ENCODE assay signal across 10 mouse cellular contexts in the genomic region with DNA sequence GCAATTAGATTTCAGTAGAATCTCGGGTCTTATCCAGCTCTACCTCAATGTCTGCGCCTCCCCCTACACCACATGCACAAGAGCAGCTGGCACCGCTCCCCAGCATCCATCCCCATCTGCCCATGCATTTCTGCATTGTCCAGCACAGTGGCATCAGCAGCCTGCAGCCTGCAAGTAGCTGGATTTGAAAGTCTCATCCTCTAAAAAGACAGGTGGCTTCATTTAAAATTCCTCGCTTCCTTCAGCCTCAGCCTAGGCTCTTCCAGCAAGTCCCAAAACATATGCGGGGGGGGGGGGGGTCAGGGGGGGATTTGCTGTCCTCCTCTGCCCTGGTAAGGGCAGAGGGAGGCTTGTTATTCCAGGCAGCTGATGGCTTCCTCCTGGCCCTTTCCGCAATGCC.
DNase-seq lines count a peak whose midpoint lies in the region; ATAC-seq and TF ChIP-seq lines count a peak whose summit lies in the region.
"Had no signal": no experiment of that assay in that cellular context is flagged by ENCODE, and none has a peak within 500 bp of the region (broad histone marks: within the 10 kb centered on the region; RNA-seq: fewer than 3 reads in every experiment).

No protein-coding gene starts in this region.

- ATAC-seq in stomach, postnatal 0 days (ENCODE audit: low FRiP score, low TSS enrichment), result no peak
- no peak for ATAC-seq in liver, embryonic 12.5 days
- no peak for ATAC-seq in inflammation-experienced regulatory T-cells, adult 6 months

- peak; percentile 18 to 20 for DNase-seq in cerebellum, adult 2 months
- no peak for DNase-seq in cerebellum, adult 11 months
- DNase-seq in right cerebral cortex, adult 18-20 months, result peak; percentile 43
- no peak for DNase-seq in right cerebral cortex, postnatal 25 days
- DNase-seq in left cerebral cortex, postnatal 36 days (ENCODE audit: low spot score in 2 of 2), result peak; percentile 12 to 39
- no peak for DNase-seq in stomach, postnatal 0 days (ENCODE audit: low spot score)
- DNase-seq: gastrocnemius, postnatal 36 days had no signal

- WGBS in cerebellum, adult 2 months, result 39% methylated on average over 6 of the region's 6 CpGs
- WGBS in stomach, postnatal 0 days, result 68% methylated on average over 6 of the region's 6 CpGs
- WGBS in liver, embryonic 12.5 days (ENCODE audit: insufficient replicate concordance), result 50% methylated on average over 6 of the region's 6 CpGs

- intact Hi-C loops in left cerebral cortex, postnatal 36 days (cut with DNase I), result no loop called here

- no peaks in the 10 kb centered on the region for H3K27me3 ChIP-seq in cerebellum, adult 2 months (ENCODE audit: control insufficient read depth, insufficient read depth, low read length)
- H3K27me3 ChIP-seq in stomach, postnatal 0 days (ENCODE audit: control insufficient read depth, insufficient read depth, low read length), result no peaks in the 10 kb centered on the region
- no peaks in the 10 kb centered on the region for H3K27me3 ChIP-seq in liver, embryonic 12.5 days (replicated peaks)
- H3K27me3 ChIP-seq: lung, embryonic 15.5 days had no signal

- no peaks in the 10 kb centered on the region for H3K36me3 ChIP-seq in stomach, postnatal 0 days (ENCODE audit: control insufficient read depth, insufficient read depth, low read length)
- no peaks in the 10 kb centered on the region for H3K36me3 ChIP-seq in liver, embryonic 12.5 days
- H3K36me3 ChIP-seq: lung, embryonic 15.5 days had no signal

- no peaks in the 10 kb centered on the region for H3K9me3 ChIP-seq in stomach, postnatal 0 days (ENCODE audit: control insufficient read depth, low read length)
- no peaks in the 10 kb centered on the region for H3K9me3 ChIP-seq in liver, embryonic 12.5 days (replicated peaks)
- H3K9me3 ChIP-seq: lung, embryonic 15.5 days had no signal

- H3K4me3 ChIP-seq in cerebellum, adult 2 months (replicated peaks; ENCODE audit: insufficient read depth, low read depth, low read length), result no peak overlapping the region
- no peak overlapping the region for H3K4me3 ChIP-seq in stomach, postnatal 0 days (ENCODE audit: low read depth, low read length)
- no peak overlapping the region for H3K4me3 ChIP-seq in liver, embryonic 12.5 days
- H3K4me3 ChIP-seq: lung, embryonic 15.5 days had no signal

- no peak overlapping the region for H3K4me2 ChIP-seq in stomach, postnatal 0 days (replicated peaks; ENCODE audit: low read depth)
- H3K4me2 ChIP-seq in liver, embryonic 12.5 days, result no peak overlapping the region
- H3K4me2 ChIP-seq: lung, embryonic 15.5 days had no signal

- H3K27ac ChIP-seq in cerebellum, adult 2 months (ENCODE audit: insufficient read depth, low read length), result no peak overlapping the region
- H3K27ac ChIP-seq in stomach, postnatal 0 days (replicated peaks), result no peak overlapping the region
- no peak overlapping the region for H3K27ac ChIP-seq in liver, embryonic 12.5 days
- H3K27ac ChIP-seq: lung, embryonic 15.5 days had no signal

- peaks cover 9% of the 10 kb centered on the region for H3K4me1 ChIP-seq in cerebellum, adult 2 months (ENCODE audit: control insufficient read depth, insufficient read depth, low read length)
- H3K4me1 ChIP-seq in stomach, postnatal 0 days (replicated peaks; ENCODE audit: control insufficient read depth, insufficient read depth), result no peaks in the 10 kb centered on the region
- H3K4me1 ChIP-seq in liver, embryonic 12.5 days, result no peaks in the 10 kb centered on the region
- H3K4me1 ChIP-seq: lung, embryonic 15.5 days had no signal

- no peak for TF ChIP-seq CTCF in cerebellum, adult 2 months (IDR thresholded peaks at IDR 0.05; ENCODE audit: borderline replicate concordance, insufficient read depth, low read depth, low read length)
- no peak for TF ChIP-seq CTCF in stomach, postnatal 0 days (IDR thresholded peaks at IDR 0.05; ENCODE audit: low read depth)

- TF ChIP-seq EP300 in stomach, postnatal 0 days (optimal IDR thresholded peaks at IDR 0.05), result no peak

- no peak for TF ChIP-seq POLR2A in cerebellum, adult 2 months (IDR thresholded peaks at IDR 0.05; ENCODE audit: borderline replicate concordance, insufficient read depth, low read length)

- H3K9ac ChIP-seq in stomach, postnatal 0 days (ENCODE audit: low read length), result no peak overlapping the region
- H3K9ac ChIP-seq in liver, embryonic 12.5 days, result no peak overlapping the region
- H3K9ac ChIP-seq: lung, embryonic 15.5 days had no signal

Comparison
In these comparisons a context has a peak if more than half of its experiments do, and no peak if none do; other contexts are left out.
1. DNase-seq: peak in cerebellum, adult 2 months (2 of 2), right cerebral cortex, adult 18-20 months (single experiment) and left cerebral cortex, postnatal 36 days (2 of 2); none in cerebellum, adult 11 months (single experiment), right cerebral cortex, postnatal 25 days (single experiment) and stomach, postnatal 0 days (single experiment).